Mouse (Mus musculus): ENCODE data around the gene Slc6a11.

DNA sequence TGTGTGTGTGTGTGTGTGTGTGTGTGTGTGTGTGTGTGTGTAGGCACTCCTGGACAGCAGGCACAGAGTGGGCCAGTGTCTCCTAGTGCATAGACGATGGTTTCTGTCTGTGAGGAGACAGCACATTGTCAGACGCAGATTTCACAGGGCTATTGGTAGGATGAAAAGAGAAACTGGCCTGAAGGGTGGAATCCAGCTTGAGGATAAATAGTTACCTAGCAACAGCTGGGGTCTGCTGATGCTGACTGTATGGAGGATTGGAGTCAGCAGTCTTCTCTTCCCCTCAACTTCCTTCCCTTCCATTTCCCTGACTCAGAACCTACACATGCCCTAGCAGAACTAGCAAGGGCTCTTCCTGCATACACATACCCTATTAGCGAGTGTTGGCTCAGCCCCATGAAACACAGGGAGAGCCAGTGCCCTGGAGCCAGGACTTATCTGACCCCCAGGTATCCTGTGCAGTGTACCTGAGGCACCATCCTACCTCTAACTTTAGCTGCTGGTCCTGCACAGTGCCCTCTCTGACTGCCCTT lies 127.7 kb downstream of the Slc6a11 start:
- TF ChIP-seq CTCF (IDR thresholded peaks at IDR 0.05; ENCODE audit: insufficient read depth, low read length) (no peak), POLR2A (IDR thresholded peaks at IDR 0.05; ENCODE audit: borderline replicate concordance, extremely low read depth, low read depth, low read length) (no peak)

Data from lung, adult 2 months (tissue).